Mouse (Mus musculus): ENCODE measurements at regions not wholly inside any gene's neighbourhood (a gene's known extent, or its start where the extent isn't known, plus 50 kb on each side); places are given as distances from the start of the nearest gene placed in this dataset.

- no peaks in the 10 kb centered on the region for H3K27me3 ChIP-seq (ENCODE audit: control insufficient read depth, insufficient read depth, low read length)
- H3K4me3 ChIP-seq (ENCODE audit: low read depth, low read length): no peak overlapping the region
- no peaks in the 10 kb centered on the region for H3K4me1 ChIP-seq (ENCODE audit: control insufficient read depth, insufficient read depth, low read length)
- ATAC-seq (ENCODE audit: insufficient read depth, low FRiP score, low TSS enrichment): no peak
- DNase-seq (ENCODE audit: low spot score): no peak
- H3K36me3 ChIP-seq (ENCODE audit: control insufficient read depth, insufficient read depth, low read length): no peaks in the 10 kb centered on the region
- H3K4me2 ChIP-seq (ENCODE audit: low read depth): no peak overlapping the region
- H3K9ac ChIP-seq (ENCODE audit: low read length): no peak overlapping the region
- H3K27ac ChIP-seq (ENCODE audit: low read depth, low read length): no peak overlapping the region
- no peaks in the 10 kb centered on the region for H3K9me3 ChIP-seq (ENCODE audit: control insufficient read depth, low read length)
- 83% methylated on average over 4 of the region's 4 CpGs for WGBS
Observed at GRCm38 (mm10) chr12:106157827-106158226, 147.8 kb downstream of the Vrk1 start.

GRCm38 (mm10) chr12:106158620-106159019 lies 148.6 kb downstream of the Vrk1 start:
- 94% methylated on average over 14 of the region's 14 CpGs for WGBS
- H3K4me1 ChIP-seq (ENCODE audit: control insufficient read depth, insufficient read depth, low read length): no peaks in the 10 kb centered on the region

GRCm38 (mm10) chr12:106171301-106171700 lies 161.3 kb downstream of the Vrk1 start:
- DNase-seq (ENCODE audit: low spot score): no peak
- 58% methylated on average over 5 of the region's 5 CpGs for WGBS
- no peaks in the 10 kb centered on the region for H3K9me3 ChIP-seq (ENCODE audit: control insufficient read depth, low read length)
- no peaks in the 10 kb centered on the region for H3K36me3 ChIP-seq (ENCODE audit: control insufficient read depth, insufficient read depth, low read length)
- no peak for ATAC-seq (ENCODE audit: insufficient read depth, low FRiP score, low TSS enrichment)
- no peaks in the 10 kb centered on the region; the same call in 1 of the 2 replicates for H3K27me3 ChIP-seq (ENCODE audit: control insufficient read depth, insufficient read depth, low read length)
- no peak overlapping the region for H3K9ac ChIP-seq (ENCODE audit: low read length)
- H3K4me3 ChIP-seq (ENCODE audit: low read depth, low read length): no peak overlapping the region
- H3K27ac ChIP-seq (ENCODE audit: low read depth, low read length): no peak overlapping the region
- H3K4me1 ChIP-seq (ENCODE audit: control insufficient read depth, insufficient read depth, low read length): peaks cover 9% of the 10 kb centered on the region; the same call in 1 of the 2 replicates
- H3K4me2 ChIP-seq (ENCODE audit: low read depth): no peak overlapping the region

More at GRCm38 (mm10) chr12:106158620-106159019, 148.6 kb downstream of the Vrk1 start:
- ATAC-seq (ENCODE audit: insufficient read depth, low FRiP score, low TSS enrichment) (no peak), DNase-seq (ENCODE audit: low spot score) (no peak)
- Histone ChIP-seq H3K4me2 (ENCODE audit: low read depth) (no peak overlapping the region), H3K27me3 (ENCODE audit: control insufficient read depth, insufficient read depth, low read length) (no peaks in the 10 kb centered on the region), H3K27ac (ENCODE audit: low read depth, low read length) (no peak overlapping the region), H3K4me3 (ENCODE audit: low read depth, low read length) (no peak overlapping the region), H3K9me3 (ENCODE audit: control insufficient read depth, low read length) (no peaks in the 10 kb centered on the region), H3K9ac (ENCODE audit: low read length) (no peak overlapping the region), H3K36me3 (ENCODE audit: control insufficient read depth, insufficient read depth, low read length) (no peaks in the 10 kb centered on the region)

- Histone ChIP-seq H3K4me3 (ENCODE audit: low read depth, low read length) (no peak overlapping the region), H3K27me3 (ENCODE audit: control insufficient read depth, insufficient read depth, low read length) (no peaks in the 10 kb centered on the region; the same call in 1 of the 2 replicates), H3K4me1 (ENCODE audit: control insufficient read depth, insufficient read depth, low read length) (peaks cover 9% of the 10 kb centered on the region; the same call in 1 of the 2 replicates), H3K4me2 (ENCODE audit: low read depth) (no peak overlapping the region), H3K36me3 (ENCODE audit: control insufficient read depth, insufficient read depth, low read length) (no peaks in the 10 kb centered on the region), H3K9me3 (ENCODE audit: control insufficient read depth, low read length) (no peaks in the 10 kb centered on the region), H3K27ac (ENCODE audit: low read depth, low read length) (no peak overlapping the region), H3K9ac (ENCODE audit: low read length) (no peak overlapping the region)
- DNase-seq (ENCODE audit: low spot score) (no peak), ATAC-seq (ENCODE audit: insufficient read depth, low FRiP score, low TSS enrichment) (no peak)
- 34% methylated on average over 8 of the region's 8 CpGs for WGBS
Observed at GRCm38 (mm10) chr12:106173211-106173610, 163.2 kb downstream of the Vrk1 start.

GRCm38 (mm10) chr12:106174070-106174980 lies 164.3 kb downstream of the Vrk1 start:
- H3K27ac ChIP-seq (ENCODE audit: low read depth, low read length): peak overlapping the region; percentile 63; the same call in 1 of the 2 replicates
- H3K27me3 ChIP-seq (ENCODE audit: control insufficient read depth, insufficient read depth, low read length): no peaks in the 10 kb centered on the region; the same call in 1 of the 2 replicates
- H3K9ac ChIP-seq (ENCODE audit: low read length): peak overlapping the region; percentile 19
- H3K36me3 ChIP-seq (ENCODE audit: control insufficient read depth, insufficient read depth, low read length): no peaks in the 10 kb centered on the region
- H3K4me1 ChIP-seq (ENCODE audit: control insufficient read depth, insufficient read depth, low read length): peaks cover 9% of the 10 kb centered on the region; the same call in 1 of the 2 replicates
- H3K4me2 ChIP-seq (ENCODE audit: low read depth): peak overlapping the region; percentile 54
- DNase-seq (ENCODE audit: low spot score) (peak; percentile 67), ATAC-seq (ENCODE audit: insufficient read depth, low FRiP score, low TSS enrichment) (peak; percentile 24; the same call in 1 of the 2 replicates)
- peak overlapping the region; percentile 30 for H3K4me3 ChIP-seq (ENCODE audit: low read depth, low read length)
- WGBS: under 1% methylated on average over 39 of the region's 39 CpGs
- H3K9me3 ChIP-seq (ENCODE audit: control insufficient read depth, low read length): no peaks in the 10 kb centered on the region

- ATAC-seq (ENCODE audit: insufficient read depth, low FRiP score, low TSS enrichment) (peak; percentile 63), DNase-seq (ENCODE audit: low spot score) (peak; percentile 52)
- no peaks in the 10 kb centered on the region for H3K36me3 ChIP-seq (ENCODE audit: control insufficient read depth, insufficient read depth, low read length)
- H3K9me3 ChIP-seq (ENCODE audit: control insufficient read depth, low read length): no peaks in the 10 kb centered on the region
- H3K27me3 ChIP-seq (ENCODE audit: control insufficient read depth, insufficient read depth, low read length): no peaks in the 10 kb centered on the region; the same call in 1 of the 2 replicates
- no peak overlapping the region for H3K9ac ChIP-seq (ENCODE audit: low read length)
- peak overlapping the region; percentile 54 for H3K4me2 ChIP-seq (ENCODE audit: low read depth)
- WGBS: 2% methylated on average over 27 of the region's 27 CpGs
- H3K4me1 ChIP-seq (ENCODE audit: control insufficient read depth, insufficient read depth, low read length): peaks cover 9% of the 10 kb centered on the region; the same call in 1 of the 2 replicates
- peak overlapping the region; percentile 30 for H3K4me3 ChIP-seq (ENCODE audit: low read depth, low read length)
- H3K27ac ChIP-seq (ENCODE audit: low read depth, low read length): peak overlapping the region; percentile 63; the same call in 1 of the 2 replicates
Observed at GRCm38 (mm10) chr12:106174981-106175700, 165.1 kb downstream of the Vrk1 start.

GRCm38 (mm10) chr12:106177302-106177701 lies 167.3 kb downstream of the Vrk1 start:
- no peaks in the 10 kb centered on the region for H3K36me3 ChIP-seq (ENCODE audit: control insufficient read depth, insufficient read depth, low read length)
- WGBS: 68% methylated on average over 4 of the region's 4 CpGs
- H3K27ac ChIP-seq (ENCODE audit: low read depth, low read length): no peak overlapping the region
- H3K9ac ChIP-seq (ENCODE audit: low read length): no peak overlapping the region
- no peaks in the 10 kb centered on the region; the same call in 1 of the 2 replicates for H3K27me3 ChIP-seq (ENCODE audit: control insufficient read depth, insufficient read depth, low read length)
- peaks cover 9% of the 10 kb centered on the region; the same call in 1 of the 2 replicates for H3K4me1 ChIP-seq (ENCODE audit: control insufficient read depth, insufficient read depth, low read length)
- H3K4me3 ChIP-seq (ENCODE audit: low read depth, low read length): no peak overlapping the region
- no peak for DNase-seq (ENCODE audit: low spot score)
- ATAC-seq (ENCODE audit: insufficient read depth, low FRiP score, low TSS enrichment): no peak
- H3K4me2 ChIP-seq (ENCODE audit: low read depth): no peak overlapping the region
- no peaks in the 10 kb centered on the region for H3K9me3 ChIP-seq (ENCODE audit: control insufficient read depth, low read length)

- Histone ChIP-seq H3K9ac (ENCODE audit: low read length) (no peak overlapping the region), H3K27ac (ENCODE audit: low read depth, low read length) (no peak overlapping the region), H3K36me3 (ENCODE audit: control insufficient read depth, insufficient read depth, low read length) (no peaks in the 10 kb centered on the region), H3K9me3 (ENCODE audit: control insufficient read depth, low read length) (no peaks in the 10 kb centered on the region), H3K4me2 (ENCODE audit: low read depth) (no peak overlapping the region), H3K4me3 (ENCODE audit: low read depth, low read length) (no peak overlapping the region), H3K27me3 (ENCODE audit: control insufficient read depth, insufficient read depth, low read length) (no peaks in the 10 kb centered on the region; the same call in 1 of the 2 replicates), H3K4me1 (ENCODE audit: control insufficient read depth, insufficient read depth, low read length) (peaks cover 9% of the 10 kb centered on the region; the same call in 1 of the 2 replicates)
- no peak for DNase-seq (ENCODE audit: low spot score)
- WGBS: 48% methylated on average over 3 of the region's 3 CpGs
- ATAC-seq (ENCODE audit: insufficient read depth, low FRiP score, low TSS enrichment): no peak
Observed at GRCm38 (mm10) chr12:106177861-106178260, 167.8 kb downstream of the Vrk1 start.
